Mouse (Mus musculus) 3134 (cell line): ENCODE results near the gene Slc24a3.

ENCODE experiments used
- DNase-seq: peaks from one replicate; pipeline ENCODE4 v3.0.0-alpha.2; 2011; ENCODE audit warnings: low spot score; ENCODE audit not compliant: insufficient read length; ENCODE audit errors: extremely low read depth

Slc24a3 gene

DNA sequence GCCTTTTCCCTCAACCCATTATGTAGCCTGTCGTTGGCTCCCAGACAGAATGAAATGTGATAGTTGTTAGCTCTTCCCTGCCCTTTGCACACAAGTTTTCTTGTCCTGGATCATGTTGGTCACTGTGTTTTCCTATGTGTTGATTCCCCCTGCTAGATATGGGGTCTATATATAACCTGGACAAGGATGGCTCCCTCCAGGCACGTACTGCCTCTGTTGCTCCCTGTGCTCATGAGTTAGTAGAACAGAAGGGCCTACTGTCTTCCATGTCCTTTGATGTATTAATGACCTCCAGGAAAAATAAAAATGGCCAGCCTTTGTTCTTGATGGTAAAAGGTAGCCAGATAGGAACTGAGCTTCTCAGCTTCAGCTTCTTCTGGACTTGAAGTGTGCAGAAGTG, 251.5 kb downstream of the Slc24a3 start:
- DNase-seq: no peak

- no peak for DNase-seq
These were observed 253.7 kb downstream of the Slc24a3 start for GRCm38 (mm10) chr2:145420967-145421888.

- no peak for DNase-seq
These were observed 254.3 kb downstream of the Slc24a3 start for GRCm38 (mm10) chr2:145421889-145422212.

- DNase-seq: no peak
These were observed 262.4 kb downstream of the Slc24a3 start for GRCm38 (mm10) chr2:145429982-145430381.

- no peak for DNase-seq
These were observed 266.5 kb downstream of the Slc24a3 start for GRCm38 (mm10) chr2:145434068-145434467.

GRCm38 (mm10) chr2:145438336-145438735, 270.8 kb downstream of the Slc24a3 start:
- DNase-seq: no peak

DNA sequence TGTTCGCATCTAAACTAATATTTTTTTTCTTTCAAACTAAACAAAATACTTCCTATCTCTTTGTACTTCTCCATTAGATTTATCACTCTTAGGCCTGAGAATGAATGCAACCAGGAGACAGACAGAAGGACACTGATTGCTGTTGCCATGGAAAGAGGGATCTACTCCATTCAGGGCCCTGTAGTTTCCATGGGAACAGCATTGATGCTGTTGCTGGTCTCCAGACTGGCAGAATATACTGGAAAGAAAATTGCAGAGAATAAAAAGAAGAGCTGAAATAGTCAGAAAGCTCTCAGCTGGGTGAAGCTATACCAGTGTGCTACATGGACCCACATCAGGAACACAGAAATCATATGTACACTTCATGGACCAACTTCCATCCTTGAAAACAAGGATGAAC, 272.2 kb downstream of the Slc24a3 start:
- no peak for DNase-seq

DNA sequence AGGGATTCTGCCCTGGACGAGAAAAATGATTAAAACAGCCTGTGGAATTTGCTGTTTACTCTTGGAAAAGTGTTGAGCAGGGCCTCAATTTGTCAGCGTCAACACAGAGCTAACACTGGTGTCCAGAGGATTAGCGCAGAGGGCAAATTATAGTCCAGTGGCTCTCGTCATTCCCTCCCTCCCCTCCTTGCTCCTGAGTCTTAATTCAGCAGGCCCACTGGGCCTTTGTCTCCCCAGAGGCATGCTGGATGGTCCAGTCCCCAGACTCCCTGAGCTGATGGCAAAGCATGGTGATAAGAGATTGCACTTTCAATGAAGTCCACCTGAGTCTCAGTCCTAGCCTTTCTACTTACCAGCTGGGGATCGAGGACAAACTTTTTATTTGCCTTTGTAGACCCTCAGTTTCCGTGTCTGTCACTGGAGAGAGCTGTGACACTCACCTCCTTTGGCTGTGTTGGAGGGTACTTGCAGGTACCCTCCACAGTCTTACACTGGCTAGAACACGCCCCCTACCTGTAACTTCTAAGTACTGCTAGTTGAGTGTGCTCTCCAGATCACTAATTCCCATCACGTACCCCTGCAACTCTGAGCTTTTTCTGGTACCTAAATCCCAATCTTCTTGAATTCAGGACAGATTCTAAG, 289.7 kb downstream of the Slc24a3 start:
- DNase-seq: peak; percentile 7

DNA sequence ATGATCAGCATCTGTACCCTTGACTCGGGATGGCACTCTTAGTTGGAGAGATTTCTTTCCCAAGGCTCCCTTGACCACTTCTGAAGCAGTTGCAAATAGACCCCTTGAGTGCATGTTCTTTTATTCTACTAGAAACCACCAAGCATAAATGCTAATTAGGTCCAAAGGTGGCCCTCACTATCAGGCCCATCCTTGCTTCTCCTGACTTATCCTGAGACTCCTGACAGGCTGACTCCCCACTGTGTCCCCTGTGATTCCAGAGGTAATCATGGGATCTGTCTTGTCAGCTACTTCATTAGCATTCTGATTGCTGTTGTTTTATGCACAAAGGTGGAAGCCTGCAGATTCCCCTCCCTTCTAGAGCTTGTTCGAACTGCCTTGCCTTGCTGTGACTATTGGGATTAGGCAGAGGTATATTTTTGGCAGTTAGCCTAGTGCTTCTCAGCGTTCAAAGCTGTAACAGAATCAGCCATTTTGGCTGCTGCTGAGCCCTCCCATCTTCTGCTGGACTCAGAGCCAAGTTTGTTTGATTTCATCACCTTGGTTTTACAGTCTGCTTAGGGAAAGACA, 293.4 kb downstream of the Slc24a3 start:
- DNase-seq: no peak

DNA sequence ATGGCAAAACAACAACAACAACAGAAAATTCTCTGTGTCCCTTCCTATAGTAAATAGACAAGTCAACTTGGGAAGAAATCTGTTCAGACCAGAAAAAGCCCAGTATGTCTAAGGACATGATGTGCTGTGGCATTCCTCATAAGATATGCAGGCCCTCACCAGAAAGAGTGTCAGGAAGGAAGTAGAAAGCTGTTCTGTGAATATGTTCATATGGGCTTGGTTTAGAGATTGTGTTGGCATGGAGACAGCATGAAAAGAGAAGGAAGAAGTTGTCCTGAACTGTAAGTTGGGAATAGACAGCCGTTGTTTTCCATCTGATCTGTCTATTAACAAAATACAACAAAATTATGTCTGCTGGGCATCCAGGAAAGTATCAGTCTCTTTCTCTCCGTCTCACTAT, 294.7 kb downstream of the Slc24a3 start:
- no peak for DNase-seq

DNA sequence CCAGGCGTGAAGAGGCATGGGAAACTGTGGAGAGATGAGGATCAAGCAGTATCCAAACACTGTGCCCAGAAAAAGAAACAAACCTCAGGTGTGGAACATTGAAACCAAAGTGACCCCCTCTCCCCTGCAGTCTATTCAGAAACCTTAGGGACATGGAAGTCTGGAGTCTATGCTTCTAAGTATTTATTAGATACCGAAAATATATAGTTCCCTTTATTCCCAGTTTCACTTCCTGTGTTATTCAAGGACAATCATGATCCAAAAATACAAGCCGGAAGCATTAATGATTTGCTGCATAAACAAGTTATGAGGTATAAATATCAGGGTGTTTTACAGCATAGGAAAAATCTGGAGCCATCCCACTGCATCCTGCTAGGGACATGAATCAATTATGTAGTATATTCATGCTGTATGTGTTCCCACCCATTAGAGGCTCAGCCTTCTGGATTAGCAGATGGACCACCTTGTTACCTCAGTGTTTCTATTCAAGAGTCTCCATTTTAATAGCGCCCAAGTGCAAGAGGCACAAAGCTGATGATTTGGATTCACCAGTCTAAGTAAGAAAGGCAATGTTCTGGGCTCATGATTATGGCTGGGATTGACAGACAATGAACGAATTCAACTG, 301.3 kb downstream of the Slc24a3 start:
- DNase-seq: no peak

DNA sequence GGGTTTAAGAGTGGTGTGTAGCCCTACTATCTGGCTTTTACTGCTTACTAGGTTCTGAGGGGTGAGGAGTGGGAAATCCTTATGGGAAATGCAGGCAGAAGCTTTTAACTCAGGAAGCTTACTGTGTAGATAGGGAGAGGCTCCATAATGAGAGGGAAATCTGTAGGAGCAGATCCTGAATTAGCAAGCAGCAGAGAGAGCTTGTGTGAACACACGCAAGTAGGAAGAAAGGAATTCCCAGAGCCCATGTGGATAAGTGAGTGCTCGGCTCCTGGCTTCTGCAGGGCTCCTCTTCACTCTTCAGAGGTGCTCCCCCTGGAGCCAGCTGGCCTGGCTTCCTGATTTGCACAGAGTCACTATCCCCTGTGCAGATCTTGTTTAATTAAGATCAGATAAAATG, 309.9 kb downstream of the Slc24a3 start:
- DNase-seq: no peak

GRCm38 (mm10) chr2:145479676-145480075, 312.1 kb downstream of the Slc24a3 start:
- no peak for DNase-seq

- DNase-seq: no peak
These were observed 332.7 kb downstream of the Slc24a3 start for GRCm38 (mm10) chr2:145500231-145500630.

DNA sequence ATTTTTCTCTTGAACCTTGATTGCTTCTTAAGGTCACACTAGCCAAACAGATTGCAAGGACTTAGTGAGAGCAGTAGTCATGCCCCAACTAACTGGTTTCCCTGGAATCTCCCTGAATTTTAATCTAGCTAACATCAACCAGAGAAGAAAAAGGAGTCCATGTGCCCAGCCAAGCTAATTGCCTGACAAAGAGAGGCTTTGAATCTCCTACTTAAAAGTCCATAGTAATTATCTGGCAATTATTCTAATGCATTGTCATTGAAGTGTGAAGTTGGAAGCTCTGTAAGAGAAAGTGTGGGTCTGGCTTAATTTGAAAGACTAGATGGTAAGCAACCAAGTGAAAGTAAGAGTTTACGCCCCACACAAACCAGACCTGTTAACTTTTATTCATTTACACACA, 333.9 kb downstream of the Slc24a3 start:
- DNase-seq: no peak

DNA sequence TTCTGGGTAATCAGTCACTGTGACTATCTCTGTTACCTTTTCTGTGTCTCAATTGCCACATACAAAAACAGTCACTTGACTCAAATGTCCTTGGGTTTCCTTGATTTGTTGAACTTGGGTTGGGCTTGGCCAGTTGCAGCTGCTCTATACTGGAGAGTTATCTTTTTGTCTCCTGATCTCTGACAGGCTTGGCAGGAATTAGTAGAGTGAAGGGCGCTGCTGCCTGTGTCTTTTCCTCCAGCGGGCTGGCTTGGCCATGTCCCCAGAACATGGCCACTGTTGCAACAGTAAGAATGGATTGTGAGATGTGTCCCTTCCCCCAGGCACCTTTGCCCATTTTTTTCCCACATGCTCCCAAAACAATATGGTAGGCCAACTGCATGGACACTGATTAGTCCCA, 340.1 kb downstream of the Slc24a3 start:
- no peak for DNase-seq

GRCm38 (mm10) chr2:145510650-145511225, 343.2 kb downstream of the Slc24a3 start:
- no peak for DNase-seq

DNA sequence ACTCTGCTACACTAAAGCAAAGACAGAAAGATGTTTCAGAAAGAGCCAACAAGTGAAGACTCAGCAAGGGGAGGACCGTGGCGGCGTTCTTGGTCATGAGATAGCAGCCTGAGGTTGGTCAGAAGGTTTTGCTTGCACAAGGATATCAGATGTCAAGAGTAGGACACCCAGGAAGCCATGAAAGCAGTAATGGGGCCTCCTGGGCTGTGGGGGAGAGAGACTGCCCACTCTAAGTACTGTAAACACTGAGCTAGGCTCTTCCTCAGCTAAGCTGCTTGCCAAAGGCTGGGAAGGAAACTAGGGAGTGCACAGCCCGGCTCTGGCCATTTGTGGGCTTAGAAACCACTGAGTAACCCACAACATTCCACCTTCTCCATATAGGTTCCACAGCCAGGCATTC, 348.4 kb downstream of the Slc24a3 start:
- DNase-seq: peak; percentile 20

GRCm38 (mm10) chr2:145517346-145517745, 349.8 kb downstream of the Slc24a3 start:
- DNase-seq: peak; percentile 69

DNA sequence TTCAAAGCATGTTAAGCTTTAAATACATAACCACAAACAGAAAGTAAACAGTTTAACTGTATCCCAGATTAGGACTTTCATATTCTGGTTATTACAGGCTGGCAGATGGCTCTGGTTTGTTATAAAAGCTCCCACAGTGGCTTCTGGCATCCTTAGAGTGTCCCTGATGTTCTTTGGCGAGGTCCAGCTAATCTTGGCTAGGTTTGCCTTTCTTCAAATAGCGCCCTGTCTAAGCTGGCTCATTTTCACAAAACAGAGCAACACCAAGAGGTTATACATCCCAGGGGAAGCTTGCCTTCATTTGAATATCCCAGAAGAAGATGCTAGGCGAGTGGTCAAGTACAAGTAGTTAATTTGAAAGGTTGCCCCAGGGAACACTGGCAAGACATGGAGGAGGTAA, 354.5 kb downstream of the Slc24a3 start:
- DNase-seq: no peak

GRCm38 (mm10) chr2:145523381-145523780, 355.8 kb downstream of the Slc24a3 start:
- DNase-seq: no peak
